Mouse (Mus musculus) liver, adult 2 months (tissue): Measurements from ENCODE around the gene Magi2.

Experiments
- CTCF ChIP-seq: fragments of 200-500 bp; IDR thresholded peaks from 2 replicates; pipeline ENCODE4 v1.5.1; 2011; ENCODE audit warnings: low read depth, low read length, control low read depth
- POLR2A ChIP-seq: fragments of 200-500 bp; IDR thresholded peaks from 2 replicates; pipeline ENCODE4 v1.6.1; 2011; ENCODE audit warnings: low read length, control low read depth; ENCODE audit not compliant: insufficient read depth; ENCODE audit errors: extremely low read depth

DNA sequence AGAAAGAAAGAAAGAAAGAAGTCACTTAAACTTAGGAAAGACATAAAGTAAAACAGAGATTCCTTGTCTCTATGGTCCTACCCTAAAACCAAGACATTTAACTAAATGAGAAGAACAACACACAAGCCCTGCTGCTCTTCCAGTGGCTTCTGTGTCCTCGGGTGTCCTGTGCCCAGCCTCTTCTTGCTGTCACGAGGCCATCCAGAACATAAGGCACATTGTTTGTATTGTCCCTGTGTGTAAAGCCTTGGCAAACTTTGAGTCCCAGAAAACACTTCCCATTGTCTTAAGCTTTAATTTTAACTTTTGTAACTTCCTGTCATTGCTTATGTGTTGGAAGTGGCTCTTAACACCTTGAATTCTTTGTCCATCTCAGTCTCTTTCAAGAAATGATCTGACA is 1348.0 kb downstream of the Magi2 start:
- TF ChIP-seq CTCF (no peak), POLR2A (no peak)
